Mouse (Mus musculus) brain, embryonic 14.5 days (tissue): ENCODE measurements around the gene Naga.

Experiments
- CTCF ChIP-seq: fragments of 200-500 bp; IDR thresholded peaks from 2 replicates; pipeline ENCODE4 v1.5.1; 2012; ENCODE audit warnings: inconsistent platforms, mild to moderate bottlenecking, moderate library complexity, borderline replicate concordance; ENCODE audit not compliant: insufficient read depth, insufficient read length; ENCODE audit errors: extremely low read depth
- POLR2A ChIP-seq: fragments of 200-500 bp; IDR thresholded peaks from 2 replicates; pipeline ENCODE4 v1.6.1; 2012; ENCODE audit warnings: mild to moderate bottlenecking, inconsistent platforms, borderline replicate concordance; ENCODE audit not compliant: poor library complexity, insufficient read depth, insufficient read length, severe bottlenecking; ENCODE audit errors: extremely low read depth

- TF ChIP-seq POLR2A, result no peak
- TF ChIP-seq CTCF, result no peak
Measured at GRCm38 (mm10) chr15:82308416-82308815, 30.3 kb downstream of the Naga start.
